Mouse (Mus musculus) stomach, embryonic 15.5 days (tissue): ENCODE data around the gene Tchp. TPM values are rescaled to one million over a fixed set of nuclear protein-coding genes. Genes with fewer than 3 reads are reported as not detected.

Experiments
- ATAC-seq: fragments of 200-750 bp; cut with Nextera tagmentation; 2 replicates; pipeline ENCODE4 v1.8.0; 2017; ENCODE audit warnings: low read depth, moderate number of reproducible peaks, moderate TSS enrichment; ENCODE audit not compliant: insufficient read depth, low FRiP score
- H3K27ac ChIP-seq: fragments of 300-500 bp; sonication (generic); 2 replicates; pipeline ENCODE4 v1.5.1; 2015; ENCODE audit warnings: mild to moderate bottlenecking, inconsistent platforms
- H3K27me3 ChIP-seq: fragments of 300-500 bp; sonication (generic); replicated peaks from 2 replicates; pipeline ENCODE4 v1.6.1; 2015; ENCODE audit warnings: inconsistent platforms
- H3K36me3 ChIP-seq: fragments of 300-500 bp; sonication (generic); 2 replicates; pipeline ENCODE4 v1.6.1; 2015; ENCODE audit warnings: inconsistent platforms
- H3K4me1 ChIP-seq: fragments of 300-500 bp; sonication (generic); 2 replicates; pipeline ENCODE4 v1.6.1; 2015; ENCODE audit warnings: inconsistent platforms
- H3K4me2 ChIP-seq: fragments of 300-500 bp; sonication (generic); 2 replicates; pipeline ENCODE4 v1.6.1; 2015; ENCODE audit warnings: mild to moderate bottlenecking, inconsistent platforms
- H3K4me3 ChIP-seq: fragments of 300-500 bp; sonication (generic); replicated peaks from 2 replicates; pipeline ENCODE4 v1.5.1; 2015; ENCODE audit warnings: inconsistent platforms
- H3K9ac ChIP-seq: fragments of 300-500 bp; sonication (generic); 2 replicates; pipeline ENCODE4 v1.6.1; 2015; ENCODE audit warnings: inconsistent platforms
- H3K9me3 ChIP-seq: fragments of 300-500 bp; sonication (generic); 2 replicates; pipeline ENCODE4 v1.6.1; 2016; ENCODE audit warnings: inconsistent platforms
- WGBS: fragments of 180-500 bp; shearing (Covaris S2); methylation state at CpG from one replicate; pipeline ENCODE4 v1.1.7; 2015; 5-methylcytosine and 5-hydroxymethylcytosine counted together
- polyA plus RNA-seq: library from polyadenylated mRNA; unstranded; fragments of >200 nt; fragmentation: Nextera tagmentation; extraction: Ambion mirVana; gene quantifications from 2 replicates; pipeline ENCODE4 v1.2.1, GENCODE M21; 2015

The Tchp gene
- polyA plus RNA-seq, 1 experiment from 2014 or later, result 11.5 TPM

DNA sequence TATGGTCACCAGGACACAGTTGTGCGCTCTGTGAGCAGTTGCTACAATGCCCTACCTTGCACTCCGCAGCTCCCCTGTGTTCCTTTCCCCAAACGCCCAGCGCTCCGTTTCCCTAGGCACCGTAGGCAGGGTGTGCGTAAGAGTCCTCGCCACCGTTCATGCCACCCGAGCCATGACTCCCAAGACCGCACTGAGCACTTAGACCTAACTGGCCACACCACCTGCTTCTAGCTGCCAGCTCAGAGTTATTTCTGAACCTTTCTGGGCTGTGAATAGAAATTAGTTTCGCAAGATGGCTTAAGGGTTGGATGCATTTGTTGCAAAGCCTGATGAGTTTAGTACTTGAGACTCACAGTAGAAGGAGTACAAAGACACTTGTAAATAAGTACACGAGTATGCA, 15.3 kb downstream of the Tchp start:
- peaks cover 34% of the 10 kb centered on the region for H3K36me3 ChIP-seq
- no peak overlapping the region for H3K4me2 ChIP-seq
- no peak overlapping the region for H3K9ac ChIP-seq
- no peaks in the 10 kb centered on the region for H3K27me3 ChIP-seq
- H3K4me3 ChIP-seq, result no peak overlapping the region
- 91% methylated on average over 13 of the region's 13 CpGs for WGBS
- no peaks in the 10 kb centered on the region for H3K4me1 ChIP-seq
- no peak overlapping the region for H3K27ac ChIP-seq
- ATAC-seq, result no peak
- H3K9me3 ChIP-seq, result no peaks in the 10 kb centered on the region

DNA sequence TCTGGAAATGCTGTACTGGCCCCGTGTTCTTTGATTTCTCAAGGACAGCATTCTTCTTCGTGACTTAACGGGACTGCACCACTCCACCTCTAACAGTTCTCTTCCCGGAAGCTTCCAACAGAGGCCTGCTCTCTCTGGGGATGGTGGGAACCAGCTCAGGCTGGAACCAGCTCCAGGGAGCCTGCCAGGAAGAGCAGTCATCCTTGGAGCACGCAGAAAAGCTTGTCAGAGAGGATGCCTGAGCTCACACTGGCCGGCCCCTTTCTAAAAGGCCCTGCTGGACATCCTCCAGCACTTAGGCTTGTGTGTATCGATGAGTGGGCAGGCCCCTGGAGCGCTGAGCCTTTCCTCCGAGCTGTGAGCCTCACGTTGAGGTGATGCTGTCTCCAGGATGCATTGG, 20.6 kb downstream of the Tchp start:
- Histone ChIP-seq H3K27ac (no peak overlapping the region), H3K9ac (no peak overlapping the region), H3K36me3 (peaks cover 34% of the 10 kb centered on the region), H3K4me1 (no peaks in the 10 kb centered on the region), H3K27me3 (no peaks in the 10 kb centered on the region), H3K4me2 (no peak overlapping the region), H3K9me3 (no peaks in the 10 kb centered on the region), H3K4me3 (no peak overlapping the region)
- WGBS, result 84% methylated on average over 10 of the region's 10 CpGs
- no peak for ATAC-seq

DNA sequence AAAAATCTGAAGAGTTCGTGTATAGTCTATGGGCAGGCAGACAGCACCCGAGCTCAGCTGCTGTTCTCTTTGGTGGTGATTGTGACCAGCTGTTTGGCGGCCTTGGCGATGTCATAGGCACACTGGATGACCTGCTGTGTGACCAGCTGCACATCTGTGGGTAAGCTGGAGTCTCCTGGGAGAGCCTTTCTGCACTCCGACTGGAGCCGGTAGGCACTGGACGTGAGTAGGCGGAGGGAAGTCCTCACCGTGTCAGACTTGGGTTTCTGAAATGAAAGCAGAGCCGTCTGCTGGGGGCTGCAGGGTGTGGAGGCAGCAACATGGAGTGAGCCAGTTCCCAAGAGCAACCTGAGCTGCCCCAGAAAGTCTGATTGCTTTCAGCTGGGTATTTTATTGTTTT, 22.6 kb downstream of the Tchp start:
- no peaks in the 10 kb centered on the region for H3K27me3 ChIP-seq
- H3K36me3 ChIP-seq, result peaks cover 38% of the 10 kb centered on the region
- no peaks in the 10 kb centered on the region for H3K9me3 ChIP-seq
- no peak overlapping the region for H3K4me3 ChIP-seq
- no peak overlapping the region for H3K4me2 ChIP-seq
- no peak overlapping the region for H3K9ac ChIP-seq
- no peaks in the 10 kb centered on the region for H3K4me1 ChIP-seq
- no peak for ATAC-seq
- 62% methylated on average over 10 of the region's 10 CpGs for WGBS
- H3K27ac ChIP-seq, result no peak overlapping the region

DNA sequence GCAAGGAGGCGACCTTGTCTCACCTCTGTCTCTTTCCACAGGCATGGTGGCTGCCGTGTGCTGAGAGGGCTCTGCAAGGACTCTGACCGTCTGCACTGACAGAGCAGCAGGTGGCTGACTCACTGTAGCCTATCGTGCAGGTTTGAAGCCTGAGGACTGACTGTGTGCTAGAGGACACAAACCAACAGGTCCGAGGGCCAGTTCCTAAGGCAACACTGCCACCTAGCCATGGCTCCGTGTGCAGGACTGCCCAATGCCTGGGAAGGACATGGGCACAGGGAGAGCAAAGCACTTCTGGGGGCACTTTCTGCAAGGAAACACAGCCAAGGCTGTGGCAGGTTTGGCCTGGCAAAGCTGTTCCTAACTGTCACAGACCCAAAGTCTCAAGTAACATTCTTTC, 23.9 kb downstream of the Tchp start:
- no peak overlapping the region for H3K9ac ChIP-seq
- no peaks in the 10 kb centered on the region for H3K9me3 ChIP-seq
- H3K36me3 ChIP-seq, result peaks cover 47% of the 10 kb centered on the region
- H3K4me2 ChIP-seq, result no peak overlapping the region
- ATAC-seq, result no peak
- WGBS, result 70% methylated on average over 6 of the region's 6 CpGs
- H3K4me1 ChIP-seq, result no peaks in the 10 kb centered on the region
- H3K27me3 ChIP-seq, result no peaks in the 10 kb centered on the region
- H3K27ac ChIP-seq, result no peak overlapping the region
- H3K4me3 ChIP-seq, result no peak overlapping the region

DNA sequence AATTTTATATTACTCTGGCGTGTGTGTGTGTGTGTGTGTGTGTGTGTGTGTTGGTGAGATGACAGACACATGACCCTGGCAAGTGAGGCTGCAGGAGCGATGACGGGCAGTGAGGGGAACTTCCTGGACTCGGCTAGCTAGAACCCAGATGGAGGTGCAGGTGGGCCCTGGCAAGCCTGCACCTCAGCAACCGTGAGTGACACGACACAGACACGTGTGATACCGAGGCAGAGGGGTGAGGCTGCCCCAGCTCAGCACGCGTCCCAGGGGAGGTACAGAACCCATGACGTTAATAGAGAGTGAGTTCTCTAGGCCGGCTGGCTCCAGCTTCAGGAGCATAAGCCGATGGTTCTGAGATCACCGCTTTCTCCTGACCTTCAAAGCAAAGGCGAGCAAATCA, 24.4 kb downstream of the Tchp start:
- WGBS, result 92% methylated on average over 15 of the region's 15 CpGs
- Histone ChIP-seq H3K27me3 (no peaks in the 10 kb centered on the region), H3K4me1 (no peaks in the 10 kb centered on the region), H3K9ac (no peak overlapping the region), H3K4me3 (no peak overlapping the region), H3K9me3 (no peaks in the 10 kb centered on the region), H3K4me2 (no peak overlapping the region), H3K27ac (no peak overlapping the region), H3K36me3 (peaks cover 51% of the 10 kb centered on the region)
- ATAC-seq, result no peak

DNA sequence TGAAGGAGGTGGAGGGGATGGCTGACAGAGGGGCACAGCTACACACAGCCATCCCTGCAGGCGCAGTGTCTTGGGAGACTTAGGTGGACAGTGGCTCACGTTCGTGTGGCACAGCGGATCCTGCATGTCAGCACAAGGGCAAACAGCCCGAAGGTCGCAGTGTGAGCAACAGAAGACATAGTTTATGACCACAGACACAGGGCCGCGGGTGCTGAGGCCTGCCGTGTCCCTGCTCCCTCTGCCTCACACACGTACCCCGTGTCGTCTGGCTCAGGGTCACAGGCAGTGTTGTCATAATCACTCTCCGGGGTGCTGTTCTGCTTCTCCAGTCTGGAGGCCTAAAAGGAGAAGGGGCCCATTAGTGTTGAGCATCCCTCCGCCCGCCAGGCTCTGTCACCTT, 26.0 kb downstream of the Tchp start:
- H3K27ac ChIP-seq, result no peak overlapping the region
- no peak overlapping the region for H3K4me3 ChIP-seq
- WGBS, result 91% methylated on average over 15 of the region's 15 CpGs
- H3K4me2 ChIP-seq, result no peak overlapping the region
- peaks cover 51% of the 10 kb centered on the region for H3K36me3 ChIP-seq
- ATAC-seq, result no peak
- H3K9me3 ChIP-seq, result no peaks in the 10 kb centered on the region
- no peaks in the 10 kb centered on the region for H3K4me1 ChIP-seq
- no peaks in the 10 kb centered on the region for H3K27me3 ChIP-seq
- no peak overlapping the region for H3K9ac ChIP-seq

DNA sequence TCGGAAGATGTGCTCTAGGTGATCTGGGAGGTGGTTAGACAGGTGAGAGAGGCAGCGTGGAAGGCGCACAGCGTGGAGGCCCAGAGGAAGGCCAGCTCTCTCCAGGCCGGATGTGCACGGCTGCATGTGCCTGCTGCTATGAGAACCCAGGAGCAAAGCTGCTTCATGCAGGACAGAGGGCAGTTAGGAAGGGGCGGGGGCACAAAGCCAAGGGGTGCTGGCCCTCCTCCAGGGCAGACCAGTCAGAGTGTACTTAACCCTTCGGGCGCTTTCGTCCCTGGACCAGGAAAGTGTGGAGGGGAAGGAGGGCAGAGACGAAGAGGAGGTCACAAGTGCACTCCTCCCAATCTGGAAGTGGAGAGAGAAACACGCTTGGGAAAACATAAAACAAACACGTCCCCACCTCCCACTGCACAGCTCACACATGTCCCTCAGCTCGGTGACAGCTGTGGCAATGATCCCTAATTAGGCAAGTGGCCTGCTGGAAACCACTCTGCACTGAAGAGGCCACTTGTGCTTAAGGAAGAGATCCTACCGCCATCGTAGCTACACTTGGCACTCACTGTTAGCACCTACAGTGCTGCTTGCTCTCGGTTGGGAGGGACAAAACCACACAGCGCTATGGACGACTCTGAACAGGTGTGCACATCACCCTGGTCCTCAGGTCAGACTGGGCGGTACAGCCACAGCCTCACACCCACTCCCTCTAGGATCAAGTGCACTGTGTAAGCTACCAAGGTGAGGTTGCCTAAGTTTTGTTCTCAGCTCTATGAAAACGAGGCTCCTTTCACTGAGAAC, 29.7 kb downstream of the Tchp start:
- no peaks in the 10 kb centered on the region for H3K9me3 ChIP-seq
- WGBS, result 83% methylated on average over 21 of the region's 21 CpGs
- no peak overlapping the region for H3K4me3 ChIP-seq
- no peak overlapping the region for H3K4me2 ChIP-seq
- no peaks in the 10 kb centered on the region for H3K4me1 ChIP-seq
- H3K36me3 ChIP-seq, result peaks cover 45% of the 10 kb centered on the region
- no peaks in the 10 kb centered on the region for H3K27me3 ChIP-seq
- H3K9ac ChIP-seq, result no peak overlapping the region
- no peak overlapping the region for H3K27ac ChIP-seq
- no peak for ATAC-seq

DNA sequence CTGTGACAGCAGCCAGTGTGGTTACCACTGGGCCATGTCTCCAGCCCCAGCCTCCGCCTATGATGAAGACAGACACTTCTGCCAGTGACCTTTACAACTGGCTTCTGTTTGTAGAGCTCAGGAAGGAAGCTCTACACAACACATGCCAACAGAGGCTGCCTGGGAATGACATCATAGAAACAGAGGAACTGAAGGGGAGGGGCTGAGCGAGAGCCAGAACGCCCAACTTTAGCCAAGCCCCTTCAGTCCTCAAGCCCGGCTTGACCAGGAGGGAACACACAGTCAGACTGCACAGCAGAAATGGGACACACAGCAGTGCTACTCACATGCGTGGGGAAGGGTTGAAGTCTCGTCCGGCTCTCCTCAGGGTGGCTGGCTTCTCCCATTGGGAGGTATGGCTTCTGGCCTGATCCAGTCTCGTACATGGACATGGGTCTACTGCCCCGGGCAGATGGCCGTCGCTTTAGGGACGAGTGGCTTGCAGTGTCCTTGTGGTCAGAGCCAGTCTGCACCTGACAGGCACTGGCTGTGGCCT, 31.2 kb downstream of the Tchp start:
- WGBS, result 84% methylated on average over 12 of the region's 12 CpGs
- no peaks in the 10 kb centered on the region for H3K4me1 ChIP-seq
- no peak overlapping the region for H3K4me2 ChIP-seq
- H3K4me3 ChIP-seq, result no peak overlapping the region
- peaks cover 52% of the 10 kb centered on the region for H3K36me3 ChIP-seq
- no peak for ATAC-seq
- H3K9me3 ChIP-seq, result no peaks in the 10 kb centered on the region
- no peak overlapping the region for H3K9ac ChIP-seq
- no peak overlapping the region for H3K27ac ChIP-seq
- H3K27me3 ChIP-seq, result no peaks in the 10 kb centered on the region

DNA sequence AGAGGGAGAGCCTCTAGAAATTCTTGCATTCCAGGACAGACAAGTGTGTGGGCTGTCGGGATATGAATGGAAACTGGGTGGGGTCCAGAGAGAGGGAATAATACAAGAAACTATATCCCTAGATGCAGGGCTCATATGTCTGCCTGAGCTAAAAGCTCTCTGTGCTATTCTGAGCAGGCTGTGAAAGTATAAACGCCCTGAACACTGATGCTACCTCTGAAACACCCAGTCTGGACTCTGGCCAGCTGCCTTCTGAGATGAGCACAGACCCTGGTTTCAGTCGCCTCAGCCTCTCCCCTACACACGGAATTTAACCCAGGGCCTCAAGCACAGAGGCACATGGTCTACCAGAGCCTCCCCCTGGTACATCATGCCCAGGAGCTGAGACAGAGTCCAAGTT, 33.0 kb downstream of the Tchp start:
- no peaks in the 10 kb centered on the region for H3K27me3 ChIP-seq
- no peak overlapping the region for H3K9ac ChIP-seq
- H3K4me2 ChIP-seq, result no peak overlapping the region
- H3K9me3 ChIP-seq, result no peaks in the 10 kb centered on the region
- H3K36me3 ChIP-seq, result peaks cover 69% of the 10 kb centered on the region
- WGBS, result 59% methylated on average over 4 of the region's 4 CpGs
- no peak for ATAC-seq
- H3K4me3 ChIP-seq, result no peak overlapping the region
- H3K4me1 ChIP-seq, result no peaks in the 10 kb centered on the region
- no peak overlapping the region for H3K27ac ChIP-seq

DNA sequence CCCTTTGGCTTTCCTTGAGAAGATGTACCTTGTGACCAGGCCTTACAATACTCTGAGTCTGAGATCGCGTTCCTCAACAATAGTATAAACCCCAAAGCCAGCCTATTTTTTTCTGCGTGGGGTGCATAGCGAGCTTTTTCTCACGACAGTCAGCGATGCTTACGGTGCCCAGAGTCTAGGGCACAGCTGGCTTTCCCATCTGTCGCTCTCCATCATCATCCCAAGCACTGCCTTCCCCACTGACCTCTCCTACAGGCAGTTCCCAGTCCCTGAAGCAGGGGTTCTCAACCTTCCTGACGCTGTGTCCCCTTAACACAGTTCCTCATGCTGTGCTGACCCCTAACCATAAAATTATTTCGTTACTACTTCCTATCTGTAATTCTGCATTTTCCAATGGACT, 35.0 kb downstream of the Tchp start:
- H3K27me3 ChIP-seq, result no peaks in the 10 kb centered on the region
- no peak overlapping the region for H3K9ac ChIP-seq
- H3K36me3 ChIP-seq, result peaks cover 53% of the 10 kb centered on the region
- 89% methylated on average over 10 of the region's 10 CpGs for WGBS
- H3K27ac ChIP-seq, result no peak overlapping the region
- no peaks in the 10 kb centered on the region for H3K9me3 ChIP-seq
- H3K4me2 ChIP-seq, result no peak overlapping the region
- no peak for ATAC-seq
- H3K4me1 ChIP-seq, result no peaks in the 10 kb centered on the region
- no peak overlapping the region for H3K4me3 ChIP-seq

DNA sequence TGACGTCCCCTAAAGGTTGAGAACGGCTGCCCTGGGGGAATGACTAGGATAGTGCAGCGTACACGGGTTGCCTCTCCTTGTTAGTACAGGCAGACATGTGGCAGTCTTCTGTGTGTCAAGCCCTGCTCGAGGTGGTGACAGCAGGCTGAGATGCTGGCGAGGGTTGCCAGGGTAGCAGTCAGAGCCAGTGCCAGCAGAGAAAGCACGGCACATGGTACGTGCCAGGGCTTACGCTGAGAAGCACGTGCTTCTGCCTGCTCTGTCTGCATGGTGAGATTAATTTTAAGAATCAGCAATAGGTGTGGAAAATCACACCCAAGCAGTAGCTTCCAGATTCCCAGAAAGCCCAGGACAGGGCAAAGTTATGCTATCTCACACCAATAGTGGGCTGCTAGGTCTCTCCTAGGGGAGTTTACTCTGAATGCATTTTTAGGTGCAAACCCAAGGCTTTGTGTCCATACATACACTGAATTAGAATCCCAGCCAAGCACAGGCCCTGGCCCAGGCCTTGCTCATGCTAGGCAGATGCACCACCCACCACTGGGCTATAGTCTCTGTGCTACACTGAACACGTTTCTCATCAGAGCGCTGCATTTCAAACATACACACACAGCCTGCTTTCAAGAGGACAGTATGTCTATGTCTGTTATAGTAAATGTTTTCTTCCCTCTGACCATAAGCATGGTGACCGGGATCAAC, 35.6 kb downstream of the Tchp start:
- WGBS, result 93% methylated on average over 13 of the region's 13 CpGs

DNA sequence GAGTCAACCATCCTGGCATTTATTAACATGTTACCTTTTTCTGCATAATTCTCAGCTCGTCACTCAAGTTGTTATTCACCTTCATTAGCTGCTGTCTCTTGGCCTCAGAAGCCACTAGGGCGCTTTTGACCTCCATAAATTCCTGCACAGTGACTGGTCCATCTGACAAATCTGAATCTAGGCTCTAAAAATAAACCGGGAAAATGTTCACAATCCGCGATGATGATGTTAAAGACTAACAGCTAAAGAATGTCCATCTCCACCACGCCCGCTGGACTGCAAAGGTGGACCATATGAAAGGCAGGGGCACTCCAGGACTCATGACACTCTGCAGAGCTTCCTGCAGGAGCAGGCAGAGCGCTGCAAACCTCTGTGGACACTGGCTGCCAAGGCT, 36.1 kb downstream of the Tchp start:
- H3K9ac ChIP-seq, result no peak overlapping the region
- no peaks in the 10 kb centered on the region for H3K4me1 ChIP-seq
- H3K4me2 ChIP-seq, result no peak overlapping the region
- no peaks in the 10 kb centered on the region for H3K27me3 ChIP-seq
- peaks cover 55% of the 10 kb centered on the region for H3K36me3 ChIP-seq
- H3K4me3 ChIP-seq, result no peak overlapping the region
- no peaks in the 10 kb centered on the region for H3K9me3 ChIP-seq
- no peak overlapping the region for H3K27ac ChIP-seq
- 91% methylated on average over 8 of the region's 8 CpGs for WGBS
- ATAC-seq, result no peak

More for the DNA sequence above, 35.6 kb downstream of the Tchp start:
- no peak for ATAC-seq
- no peak overlapping the region for H3K4me2 ChIP-seq
- peaks cover 56% of the 10 kb centered on the region for H3K36me3 ChIP-seq
- H3K27ac ChIP-seq, result no peak overlapping the region
- H3K9ac ChIP-seq, result no peak overlapping the region
- no peaks in the 10 kb centered on the region for H3K4me1 ChIP-seq
- H3K9me3 ChIP-seq, result no peaks in the 10 kb centered on the region
- no peaks in the 10 kb centered on the region for H3K27me3 ChIP-seq
- no peak overlapping the region for H3K4me3 ChIP-seq
